Mouse (Mus musculus): ENCODE measurements around the gene Rims1.

Gene Rims1

DNA sequence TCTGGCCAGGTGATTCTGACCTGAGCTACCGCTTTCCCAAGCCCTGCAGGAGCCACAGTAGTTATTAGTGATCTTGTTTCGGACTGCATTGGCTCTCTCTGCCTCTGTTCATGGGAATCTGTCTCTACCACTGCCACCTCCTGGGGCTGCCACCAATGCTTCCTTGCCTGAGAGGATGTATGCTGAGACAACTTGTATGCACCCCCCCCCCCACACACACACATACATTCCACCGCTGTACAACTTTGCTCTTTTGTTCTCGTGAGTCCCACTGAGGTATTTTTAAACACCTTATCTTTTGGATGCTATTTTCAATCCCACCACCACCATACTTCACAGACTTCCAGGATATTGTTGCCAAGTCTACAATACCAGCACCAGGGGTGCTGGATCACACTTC, 122.3 kb downstream of the Rims1 start:
- no peak for DNase-seq

DNA sequence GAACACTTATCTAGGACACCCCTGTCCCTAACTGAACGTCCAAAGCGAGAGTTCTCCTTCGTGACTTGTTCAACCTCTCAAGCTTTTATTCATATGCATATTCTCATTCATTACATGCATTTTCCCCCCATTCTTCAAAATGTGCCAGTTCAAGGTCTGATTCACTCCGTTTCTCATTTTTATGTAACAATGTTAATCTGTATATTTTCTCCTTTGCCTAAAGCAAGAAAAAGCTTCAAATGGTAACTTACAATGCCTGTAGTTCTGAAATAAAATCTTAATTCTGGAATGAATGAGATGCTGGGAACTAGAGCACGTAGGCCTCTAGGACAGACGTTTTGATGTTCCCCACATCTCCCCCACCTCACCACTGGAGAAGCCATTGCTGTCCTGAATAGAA, 141.6 kb downstream of the Rims1 start:
- no peak for DNase-seq

DNA sequence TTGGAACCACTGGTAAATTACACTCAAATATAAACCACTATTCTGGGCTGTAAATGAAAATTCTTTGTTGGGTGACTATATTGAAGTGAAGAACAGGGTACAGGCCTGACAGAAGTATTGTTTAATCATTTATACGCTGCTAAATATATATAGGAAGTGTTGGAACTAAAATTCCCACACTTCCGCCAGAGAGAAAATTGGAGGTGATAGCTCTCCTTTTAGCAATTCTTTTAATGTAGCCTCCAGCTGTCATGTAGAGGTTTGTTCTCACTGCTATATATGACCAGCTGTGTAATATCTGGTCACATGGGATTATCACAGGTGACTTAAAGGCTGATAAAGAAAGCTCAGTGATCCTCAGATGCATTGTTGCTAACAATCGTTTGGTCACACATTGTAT, 144.0 kb downstream of the Rims1 start:
- no peak for DNase-seq

- DNase-seq = no peak
Observed at GRCm38 (mm10) chr1:22655983-22656382, 149.8 kb downstream of the Rims1 start.

- no peak for DNase-seq
Observed at GRCm38 (mm10) chr1:22654903-22655302, 150.9 kb downstream of the Rims1 start.

DNA sequence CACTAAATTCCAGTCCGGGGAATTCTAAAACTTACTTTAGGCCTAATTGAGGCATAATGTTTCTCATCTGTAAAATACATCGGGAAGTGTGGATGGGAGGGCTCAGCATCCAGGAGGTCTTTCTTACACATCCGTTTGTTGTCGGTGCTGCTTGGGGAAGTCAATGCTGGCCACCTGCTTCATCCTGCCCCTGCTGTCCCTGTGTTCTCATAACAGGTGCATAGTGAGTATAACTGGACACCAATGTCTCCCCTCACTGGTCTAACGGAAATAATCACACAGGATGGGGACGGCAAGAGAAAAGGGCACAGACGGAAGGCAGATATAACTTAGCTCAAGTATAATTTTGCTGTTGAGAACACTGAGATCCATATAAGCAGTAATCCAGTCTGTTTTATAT, 155.2 kb downstream of the Rims1 start:
- no peak for DNase-seq

DNA sequence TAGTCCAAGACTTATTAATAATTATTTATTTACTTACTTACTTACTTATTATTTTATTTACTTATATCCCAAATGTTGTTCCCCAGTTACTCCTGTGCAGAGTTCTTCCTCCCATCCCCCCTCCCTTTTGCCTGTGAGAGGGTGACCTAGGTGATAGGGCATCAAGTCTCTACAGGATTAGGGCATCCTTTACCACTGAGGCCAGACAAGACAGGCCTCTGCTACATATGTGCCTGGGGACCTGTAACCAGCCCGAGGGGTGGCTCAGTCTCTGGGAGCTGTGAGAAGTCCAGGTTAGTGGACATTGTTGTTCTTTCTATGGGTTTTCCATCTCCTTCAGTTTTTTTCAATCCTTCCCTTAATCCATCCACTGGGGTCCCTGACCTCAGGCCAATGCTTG, 156.4 kb downstream of the Rims1 start:
- no peak for DNase-seq

DNA sequence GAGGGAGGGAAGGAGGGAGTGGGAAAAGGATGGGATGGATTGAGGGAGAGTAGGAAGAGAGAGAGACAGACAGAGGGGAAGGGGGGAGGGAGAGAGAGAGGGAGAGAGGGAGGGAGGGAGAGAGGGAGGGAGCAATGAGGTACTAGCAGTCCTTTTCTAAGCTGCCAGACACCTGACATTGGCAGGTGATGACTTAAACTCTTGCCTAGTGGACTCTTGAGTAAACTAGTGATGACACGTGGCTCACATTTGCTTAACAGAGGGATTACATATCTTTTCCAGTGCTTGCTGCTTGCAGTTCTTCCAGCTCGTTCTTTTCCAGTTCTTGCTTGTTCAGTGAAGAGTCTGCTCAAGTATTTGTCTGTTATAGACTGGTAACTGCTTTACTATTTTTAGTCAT, 160.5 kb downstream of the Rims1 start:
- DNase-seq = no peak

DNA sequence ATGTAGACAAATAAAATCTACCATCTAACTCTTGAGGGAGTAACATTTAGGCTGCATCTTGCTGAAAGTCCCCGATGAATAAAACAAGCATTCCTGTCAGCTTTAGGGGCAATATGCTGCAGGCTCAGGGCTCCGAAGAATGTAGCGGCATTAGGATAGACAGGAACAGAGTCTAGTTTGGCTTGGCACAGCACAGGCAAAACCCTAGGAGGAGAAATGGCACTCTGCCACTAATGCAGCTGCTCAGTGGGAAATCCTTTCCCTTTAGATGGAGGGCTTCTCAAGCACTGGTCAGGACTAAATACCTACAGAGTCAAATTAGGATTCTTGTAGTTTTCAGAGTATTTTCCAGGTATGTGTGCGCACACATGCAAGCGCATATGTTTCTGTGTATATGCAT, 165.2 kb downstream of the Rims1 start:
- DNase-seq = no peak

DNA sequence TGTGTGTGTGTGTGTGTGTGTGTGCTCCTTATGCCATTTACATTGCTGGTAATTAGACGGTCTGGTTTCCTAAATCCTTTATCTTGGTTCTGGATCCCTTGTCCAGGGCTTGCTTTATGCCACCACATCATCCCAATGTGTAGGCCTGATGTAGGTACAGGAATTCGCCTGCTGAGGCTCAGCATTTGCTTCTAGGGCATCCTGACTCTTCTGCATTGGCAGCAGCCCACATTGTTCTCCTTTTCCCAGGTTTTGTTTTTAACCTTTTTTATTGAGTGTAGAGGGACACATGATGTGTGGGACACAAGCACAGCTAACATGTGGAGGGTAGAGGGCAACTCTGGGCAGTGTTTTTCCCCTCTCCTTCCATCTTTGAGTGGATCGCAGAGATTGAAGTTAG, 166.1 kb downstream of the Rims1 start:
- no peak for DNase-seq

DNA sequence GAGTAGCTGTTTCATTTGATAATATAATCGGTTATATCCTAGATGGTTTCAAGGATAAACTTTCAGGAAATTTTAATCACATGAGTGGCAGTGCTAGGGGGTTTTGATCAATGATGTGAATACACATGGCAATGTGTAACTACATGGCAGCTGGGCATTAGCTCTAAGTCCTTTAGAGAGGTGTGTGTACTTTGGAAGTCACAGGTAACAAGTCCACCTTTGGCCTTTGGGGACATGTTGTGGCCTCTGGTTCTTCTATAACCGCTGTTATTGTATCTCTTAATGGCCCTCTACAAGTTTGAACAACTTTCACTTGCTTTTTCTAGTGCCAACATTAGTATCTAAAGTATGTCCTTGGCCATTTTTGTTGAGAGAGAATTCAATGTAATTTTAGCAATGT, 171.9 kb downstream of the Rims1 start:
- no peak for DNase-seq

GRCm38 (mm10) chr1:22632551-22632950, 173.2 kb downstream of the Rims1 start:
- DNase-seq = no peak

GRCm38 (mm10) chr1:22631991-22632390, 173.8 kb downstream of the Rims1 start:
- no peak for DNase-seq

DNA sequence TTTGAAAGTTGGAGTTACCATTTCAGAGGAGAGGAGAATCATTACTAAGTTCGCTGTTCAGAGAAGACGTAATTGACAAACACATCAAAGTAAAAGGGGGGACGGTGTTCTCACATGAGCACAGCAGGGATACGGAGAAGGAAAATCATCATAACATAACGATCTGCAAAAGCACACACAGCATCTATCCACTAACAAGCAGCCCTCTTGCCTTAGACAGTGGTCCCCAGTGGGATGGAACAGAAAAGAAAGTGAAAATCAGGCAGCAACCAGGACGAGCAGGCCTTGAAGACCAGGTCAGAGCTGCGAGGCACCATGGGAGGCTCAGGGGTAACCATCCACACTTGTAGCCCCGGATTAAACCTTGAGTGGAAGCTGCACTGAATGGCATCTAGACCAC, 176.8 kb downstream of the Rims1 start:
- no peak for DNase-seq

- DNase-seq = no peak
Observed at GRCm38 (mm10) chr1:22627013-22627412, 178.8 kb downstream of the Rims1 start.

DNA sequence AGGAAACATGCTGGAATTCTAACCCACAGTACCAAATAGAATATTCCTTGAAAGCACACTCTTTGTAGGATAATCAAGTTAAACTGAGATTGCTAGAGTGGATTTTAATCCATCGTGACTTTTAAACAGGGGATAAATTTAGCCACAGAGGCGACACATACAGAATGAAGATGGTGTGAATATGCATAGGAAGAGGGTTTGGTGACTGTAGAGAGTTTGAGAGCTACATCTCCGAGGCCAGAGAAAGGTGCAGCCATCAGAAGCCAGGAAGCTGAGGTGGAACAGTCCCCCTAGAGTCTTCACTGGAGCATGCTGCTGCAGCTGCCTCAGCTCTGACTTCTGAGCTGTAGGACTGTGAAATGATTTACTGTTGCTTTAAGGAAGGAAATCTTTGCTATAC, 179.5 kb downstream of the Rims1 start:
- no peak for DNase-seq

- DNase-seq = no peak
Observed at GRCm38 (mm10) chr1:22620827-22621226, 185.0 kb downstream of the Rims1 start.

DNA sequence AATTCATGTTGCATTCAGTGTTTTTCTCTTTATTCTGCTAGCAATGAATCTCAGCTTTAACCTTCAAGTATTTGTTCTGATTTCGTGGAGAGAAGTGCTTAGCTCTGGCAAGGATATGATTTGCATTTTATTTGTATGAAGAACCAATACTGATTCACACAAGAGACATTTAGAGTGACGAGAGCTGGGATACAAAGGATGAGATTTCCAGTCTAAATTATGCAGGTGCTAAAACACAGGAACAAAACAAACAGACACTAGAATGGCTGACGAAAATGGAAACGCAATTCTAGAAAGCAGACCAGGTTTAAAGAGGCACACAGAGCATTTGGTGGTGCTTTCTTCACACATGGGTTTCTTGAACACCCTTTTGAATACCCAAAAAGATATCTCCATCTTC, 190.2 kb downstream of the Rims1 start:
- no peak for DNase-seq

- DNase-seq = no peak
Observed at GRCm38 (mm10) chr1:22613609-22614008, 192.2 kb downstream of the Rims1 start.

- DNase-seq = no peak
Observed at GRCm38 (mm10) chr1:22604329-22605044, 201.3 kb downstream of the Rims1 start.

DNA sequence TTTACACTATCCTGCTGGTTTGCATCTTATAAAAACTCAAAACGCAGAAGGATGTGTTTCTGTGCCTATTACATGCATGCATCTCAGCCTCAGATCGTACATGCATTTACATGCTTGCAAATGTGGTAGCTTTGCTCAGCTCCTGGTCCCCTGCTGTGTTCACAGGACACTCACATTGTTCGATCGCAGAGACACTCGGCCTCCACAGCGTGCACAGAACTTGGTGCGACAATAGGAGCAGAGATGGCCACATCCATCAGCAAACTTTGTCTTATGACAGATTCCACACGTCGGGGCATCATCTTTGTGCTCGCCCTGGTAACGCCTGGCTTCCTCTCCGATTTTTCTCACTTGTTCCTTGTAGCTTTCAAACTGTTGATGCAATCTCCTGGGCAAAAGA, 209.6 kb downstream of the Rims1 start:
- no peak for DNase-seq

DNA sequence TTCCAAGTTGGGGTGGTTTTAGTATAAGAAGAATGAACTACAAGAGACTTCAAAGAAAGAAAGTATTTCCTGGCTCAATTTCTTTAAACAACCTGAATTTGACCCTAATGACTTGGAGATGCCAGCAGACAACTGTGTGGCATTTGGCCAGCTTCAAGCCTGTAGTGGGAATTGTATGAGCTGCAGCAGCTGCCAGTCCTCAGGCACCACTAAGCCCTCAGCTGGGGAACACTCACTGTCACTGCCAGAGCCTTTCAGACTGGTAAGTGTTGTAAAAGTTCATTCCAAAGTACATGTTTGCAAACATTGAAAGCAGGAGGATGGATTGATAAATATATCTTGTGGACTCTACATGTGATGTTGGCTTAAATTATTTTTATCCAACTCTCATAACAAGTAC, 211.0 kb downstream of the Rims1 start:
- no peak for DNase-seq

- no peak for DNase-seq
Observed at GRCm38 (mm10) chr1:22587859-22588383, 217.9 kb downstream of the Rims1 start.

DNA sequence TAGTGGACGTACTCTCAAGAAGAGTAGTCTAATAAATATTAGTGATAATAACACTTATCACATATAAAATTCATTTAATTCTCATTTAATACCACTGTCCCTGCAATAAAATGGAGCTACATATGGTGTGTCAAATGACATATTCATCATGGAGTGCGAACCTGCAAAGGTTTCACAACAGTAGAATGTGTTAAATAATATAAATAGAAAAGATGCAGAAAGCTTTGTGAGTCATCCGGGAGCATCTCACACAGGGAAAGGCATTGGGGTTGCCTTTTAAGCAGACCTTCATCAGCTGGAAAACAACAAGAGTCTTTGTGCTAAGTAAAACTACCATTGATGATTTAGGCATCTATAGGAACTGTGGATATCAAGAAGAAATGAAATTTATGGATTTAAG, 220.2 kb downstream of the Rims1 start:
- no peak for DNase-seq

- DNase-seq = no peak
Observed at GRCm38 (mm10) chr1:22579470-22579869, 226.3 kb downstream of the Rims1 start.

Data from thymus, postnatal 36 days (tissue).